In genomic region chr4:117551144-117552000, GRCm38 (mm10) we compare ENCODE assay signal across 8 mouse cellular contexts. TPM values are rescaled to one million over a fixed set of nuclear protein-coding genes. Genes with fewer than 3 reads are reported as not detected.
A peak's percentile ranks its signal among the peaks of the same experiment; 100 is the strongest.
DNase-seq lines count a peak whose midpoint lies in the region; ATAC-seq lines count a peak whose summit lies in the region.

No protein-coding gene starts in this region.

- intact Hi-C loops in heart, postnatal 25 days (cut with DNase I): no loop called here

- H3K4me3 ChIP-seq in heart, embryonic 10.5 days: peak overlapping the region; percentile 93
- H3K4me3 ChIP-seq in intestine, embryonic 14.5 days (ENCODE audit: low read depth, low read length): peak overlapping the region; percentile 96
- H3K4me3 ChIP-seq in liver, embryonic 16.5 days (ENCODE audit: low read depth, low read length): peak overlapping the region; percentile 90

- no peaks in the 10 kb centered on the region for H3K36me3 ChIP-seq in heart, embryonic 10.5 days
- no peaks in the 10 kb centered on the region for H3K36me3 ChIP-seq in intestine, embryonic 14.5 days (ENCODE audit: control insufficient read depth, insufficient read depth, low read length)
- H3K36me3 ChIP-seq in liver, embryonic 16.5 days (ENCODE audit: control insufficient read depth, insufficient read depth): no peaks in the 10 kb centered on the region

- peaks cover 29% of the 10 kb centered on the region for H3K4me1 ChIP-seq in heart, embryonic 10.5 days
- H3K4me1 ChIP-seq in intestine, embryonic 14.5 days (replicated peaks; ENCODE audit: control insufficient read depth, insufficient read depth, low read length): peaks cover 17% of the 10 kb centered on the region
- H3K4me1 ChIP-seq in liver, embryonic 16.5 days (ENCODE audit: control insufficient read depth, low read depth, low read length): peaks cover 16% of the 10 kb centered on the region

- peak overlapping the region; percentile 81 for H3K9ac ChIP-seq in intestine, embryonic 14.5 days (ENCODE audit: low read length)
- no peak overlapping the region; the same call in 1 of the 2 replicates for H3K9ac ChIP-seq in liver, embryonic 16.5 days (ENCODE audit: low read depth, low read length)

- ATAC-seq in intestine, embryonic 14.5 days (replicated peaks; ENCODE audit: low FRiP score, low TSS enrichment, low read depth): no peak
- no peak for ATAC-seq in liver, embryonic 16.5 days (ENCODE audit: low read depth)

- WGBS in heart, embryonic 10.5 days: 51% methylated on average over 8 of the region's 8 CpGs
- 45% methylated on average over 8 of the region's 8 CpGs for WGBS in intestine, embryonic 14.5 days
- WGBS in liver, embryonic 16.5 days (ENCODE audit: insufficient replicate concordance): 46% methylated on average over 8 of the region's 8 CpGs

- DNase-seq in heart, embryonic 10.5 days (ENCODE audit: low spot score): no peak
- no peak for DNase-seq in heart, postnatal 25 days (ENCODE audit: low spot score)
- peak; percentile 54 for DNase-seq in adipocyte (ENCODE audit: low spot score)
- DNase-seq in intestine, embryonic 14.5 days (ENCODE audit: low spot score): no peak
- no peak for DNase-seq in embryo, embryonic 9.5 days (ENCODE audit: extremely low spot score)
- DNase-seq in spleen, postnatal 4 days (ENCODE audit: low spot score in 2 of 2): no peak
- no peak for DNase-seq in cerebellum, adult 11 months

- no peaks in the 10 kb centered on the region for H3K9me3 ChIP-seq in heart, embryonic 10.5 days
- H3K9me3 ChIP-seq in intestine, embryonic 14.5 days (ENCODE audit: control insufficient read depth, low read length): no peaks in the 10 kb centered on the region
- no peaks in the 10 kb centered on the region for H3K9me3 ChIP-seq in liver, embryonic 16.5 days (replicated peaks; ENCODE audit: control insufficient read depth, low read length)

- H3K4me2 ChIP-seq in intestine, embryonic 14.5 days (ENCODE audit: low read length): peak overlapping the region; percentile 71
- peak overlapping the region; percentile 96 for H3K4me2 ChIP-seq in liver, embryonic 16.5 days (ENCODE audit: low read depth, low read length)

- peak overlapping the region; percentile 94; the same call in 1 of the 2 replicates for H3K27ac ChIP-seq in heart, embryonic 10.5 days
- 0 out of 2 replicates have a peak overlapping the region, but pooled peaks have one; percentile 48 for H3K27ac ChIP-seq in intestine, embryonic 14.5 days (ENCODE audit: low read depth)
- no peak overlapping the region for H3K27ac ChIP-seq in liver, embryonic 16.5 days (ENCODE audit: low read length)

- H3K27me3 ChIP-seq in heart, embryonic 10.5 days (ENCODE audit: insufficient read depth, poor library complexity, severe bottlenecking): no peaks in the 10 kb centered on the region
- no peaks in the 10 kb centered on the region for H3K27me3 ChIP-seq in intestine, embryonic 14.5 days (replicated peaks; ENCODE audit: control insufficient read depth, insufficient read depth, low read length)
- no peaks in the 10 kb centered on the region for H3K27me3 ChIP-seq in liver, embryonic 16.5 days (ENCODE audit: control insufficient read depth, insufficient read depth, low read depth, low read length)

RNA-seq across cellular contexts. Expression of gene Eri3, which starts 1.2 kb away (rescaled TPM):
- 108 and 118 TPM in 2 replicates for polyA plus RNA-seq in heart, embryonic 10.5 days (2016; fragmentation: Nextera tagmentation; extraction: Ambion mirVana)
- total RNA-seq in heart, postnatal 25 days (2021): 10 to 100 TPM; 67.7 to 88.3 TPM
- 131 and 141 TPM in 2 replicates for polyA plus RNA-seq in intestine, embryonic 14.5 days (2014; fragmentation: Nextera tagmentation; extraction: Ambion mirVana)
- polyA plus RNA-seq in liver, embryonic 16.5 days (2015; fragmentation: Nextera tagmentation; extraction: Ambion mirVana): 24.7 and 26.8 TPM in 2 replicates

RNA-seq across cellular contexts. Expression of gene Rnf220, which starts 54.5 kb away (rescaled TPM):
- polyA plus RNA-seq in heart, embryonic 10.5 days (2016; fragmentation: Nextera tagmentation; extraction: Ambion mirVana): 56.5 and 76.1 TPM in 2 replicates
- 10 to 100 TPM; 30.5 to 31.5 TPM for total RNA-seq in heart, postnatal 25 days (2021)
- polyA plus RNA-seq in intestine, embryonic 14.5 days (2014; fragmentation: Nextera tagmentation; extraction: Ambion mirVana): 58.7 and 65.1 TPM in 2 replicates
- polyA plus RNA-seq in liver, embryonic 16.5 days (2015; fragmentation: Nextera tagmentation; extraction: Ambion mirVana): 21.5 and 21.6 TPM in 2 replicates
